Mouse (Mus musculus) embryo, embryonic 10.5 days (tissue): ENCODE data around the gene Krtap5-4.
"Not testable (repeated sequence)": the region's sequence is repeated elsewhere in the genome, so short reads cannot be mapped to it uniquely, and the experiment has no call there.

ENCODE experiments used
- DNase-seq: peaks from one replicate; pipeline ENCODE4 v3.0.0-alpha.2; 2015; ENCODE audit warnings: low spot score

Gene Krtap5-4

GRCm38 (mm10) chr7:142303249-142303648, at the start of gene Krtap5-4:
Gene Krtap5-4 (plus strand): TSS chr7:142303549.
- no peak for DNase-seq

GRCm38 (mm10) chr7:142255517-142255916, 47.8 kb upstream of the Krtap5-4 start:
- DNase-seq, result peak; percentile 68

DNA sequence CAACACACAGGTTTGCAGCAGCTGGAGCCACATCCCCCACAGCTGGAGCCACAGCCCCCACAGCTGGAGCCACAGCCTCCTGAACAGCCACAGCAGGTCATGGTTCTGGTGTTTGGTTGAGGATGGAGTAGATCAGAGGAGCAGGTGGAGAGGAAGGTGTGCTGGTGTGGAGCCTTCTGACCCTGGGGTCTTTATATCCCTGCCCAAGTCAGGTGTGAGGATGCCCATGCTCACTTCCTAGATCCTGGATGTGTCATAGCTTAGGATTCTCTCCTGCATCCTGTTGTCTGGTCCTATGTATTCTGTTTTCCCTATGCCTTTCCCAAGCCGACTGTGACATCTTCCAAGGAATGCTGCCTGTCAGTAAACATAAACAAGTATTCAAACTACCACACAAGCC, 45.1 kb upstream of the Krtap5-4 start, which contains the start of gene Gm2431:
Gene Gm2431, minus strand, starts transcription at position 101 of the 400 bp plus-strand sequence.
- DNase-seq, result not testable (repeated sequence)

- not testable (repeated sequence) for DNase-seq
Observed at GRCm38 (mm10) chr7:142274263-142274662, 29.1 kb upstream of the Krtap5-4 start, which contains the start of gene Gm4559. Gene Gm4559 (minus strand): TSS chr7:142274363.

DNA sequence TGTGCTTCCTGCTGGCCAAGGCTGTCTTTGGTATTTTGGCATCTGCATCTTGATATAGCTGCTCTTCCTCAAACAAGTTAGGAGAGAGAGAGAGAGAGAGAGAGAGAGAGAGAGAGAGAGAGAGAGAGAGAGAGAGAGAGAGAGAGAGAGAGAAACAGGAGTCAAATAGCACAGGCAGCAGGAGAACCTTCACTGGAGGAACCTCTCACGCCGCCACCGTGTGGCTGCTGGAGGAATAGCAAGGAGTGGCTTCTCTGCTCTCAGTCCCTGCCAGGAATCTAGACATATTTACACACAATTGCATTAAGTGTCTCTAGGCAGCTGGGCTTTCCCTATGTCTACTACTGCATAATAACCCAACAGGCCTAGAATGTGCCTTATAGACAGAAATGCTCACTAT, 25.2 kb upstream of the Krtap5-4 start:
- DNase-seq, result peak; percentile 83

DNA sequence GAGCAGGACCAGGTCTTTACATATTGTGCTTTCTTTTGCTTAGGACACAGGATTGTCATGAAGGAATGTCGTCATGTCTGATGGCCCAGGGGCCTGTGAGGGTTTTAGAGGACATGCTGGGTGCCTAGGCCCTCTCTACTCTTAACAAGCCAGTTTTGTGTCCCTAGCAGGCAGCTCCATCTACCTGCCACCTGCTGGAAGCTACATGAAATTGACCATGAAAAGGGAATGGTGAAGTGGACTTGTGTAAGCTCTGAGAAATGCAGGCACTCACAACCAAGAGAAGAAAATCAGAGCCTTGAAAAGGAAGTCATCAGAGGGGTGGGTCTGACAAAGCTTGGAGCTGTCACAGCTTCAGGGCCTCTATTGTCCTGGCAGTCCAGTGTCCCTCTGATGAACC, 24.1 kb upstream of the Krtap5-4 start:
- DNase-seq, result not testable (repeated sequence)

GRCm38 (mm10) chr7:142282847-142283246, 20.5 kb upstream of the Krtap5-4 start:
- peak; percentile 28 for DNase-seq

GRCm38 (mm10) chr7:142284023-142284591, 19.2 kb upstream of the Krtap5-4 start:
- peak; percentile 83 for DNase-seq

- DNase-seq, result peak; percentile 99
Observed at GRCm38 (mm10) chr7:142284615-142285080, 18.7 kb upstream of the Krtap5-4 start.

DNA sequence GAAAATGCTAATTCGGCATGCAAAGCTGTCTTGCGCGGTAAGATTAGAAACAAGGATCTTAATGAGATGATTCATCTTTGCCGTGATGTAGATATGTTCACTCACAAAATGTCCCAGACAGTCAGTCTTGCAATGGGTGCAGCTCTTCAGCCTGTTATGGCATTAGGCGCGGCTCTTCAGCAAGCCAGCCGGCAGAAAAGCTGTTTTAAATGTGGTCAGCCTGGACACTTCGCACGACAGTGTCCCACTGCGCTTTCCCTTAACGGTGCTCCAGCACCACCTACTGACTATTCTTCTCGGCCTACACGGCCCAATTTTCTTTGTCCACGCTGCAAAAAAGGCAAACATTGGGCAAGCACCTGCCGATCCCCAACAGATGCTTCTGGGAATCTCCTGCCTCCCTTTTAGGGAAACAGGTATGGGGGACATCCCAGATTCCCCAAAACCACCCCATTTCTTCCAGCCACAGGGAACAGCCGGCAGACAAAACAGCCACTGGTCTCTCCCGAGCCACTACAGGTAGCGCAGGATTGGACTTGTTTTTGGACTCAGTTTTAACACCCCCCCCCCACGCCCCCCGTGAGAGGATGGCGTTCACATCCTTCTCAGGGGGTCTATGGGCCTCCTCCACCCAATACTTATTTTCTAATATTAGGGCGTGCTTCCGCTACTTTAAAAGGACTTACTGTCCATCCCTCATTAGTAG, 18.1 kb upstream of the Krtap5-4 start:
- peak; percentile 75 for DNase-seq

DNA sequence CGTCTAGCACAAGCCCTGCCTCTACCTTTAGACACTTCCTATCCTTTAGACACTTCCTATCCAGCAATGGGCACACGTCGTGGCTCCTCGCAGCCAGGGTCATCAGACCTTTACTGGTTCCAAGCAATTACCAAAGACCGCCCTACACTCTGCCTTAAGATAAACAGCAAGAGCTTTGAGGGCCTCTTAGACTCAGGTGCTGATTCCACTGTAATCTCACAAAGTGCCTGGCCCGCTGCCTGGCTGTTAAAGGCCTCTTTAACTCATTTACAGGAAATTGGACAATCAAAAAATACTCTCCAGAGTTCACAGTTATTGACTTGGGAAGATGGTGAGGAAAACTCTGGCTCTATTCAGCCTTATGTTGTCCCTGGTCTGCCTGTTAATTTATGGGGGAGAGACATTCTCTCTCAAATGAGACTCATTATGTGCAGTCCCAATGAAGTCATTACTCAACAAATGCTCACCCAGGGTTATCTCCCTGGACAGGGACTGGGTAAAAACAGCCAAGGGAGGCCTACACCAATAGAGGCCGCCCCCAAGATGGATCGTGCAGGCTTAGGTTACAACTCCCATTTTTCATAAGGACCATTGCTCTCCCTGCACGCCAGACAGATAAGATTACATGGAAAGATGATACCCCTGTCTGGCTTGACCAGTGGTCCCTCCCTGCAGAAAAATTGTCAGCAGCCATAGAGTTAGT, 17.3 kb upstream of the Krtap5-4 start:
- peak; percentile 39 for DNase-seq

DNA sequence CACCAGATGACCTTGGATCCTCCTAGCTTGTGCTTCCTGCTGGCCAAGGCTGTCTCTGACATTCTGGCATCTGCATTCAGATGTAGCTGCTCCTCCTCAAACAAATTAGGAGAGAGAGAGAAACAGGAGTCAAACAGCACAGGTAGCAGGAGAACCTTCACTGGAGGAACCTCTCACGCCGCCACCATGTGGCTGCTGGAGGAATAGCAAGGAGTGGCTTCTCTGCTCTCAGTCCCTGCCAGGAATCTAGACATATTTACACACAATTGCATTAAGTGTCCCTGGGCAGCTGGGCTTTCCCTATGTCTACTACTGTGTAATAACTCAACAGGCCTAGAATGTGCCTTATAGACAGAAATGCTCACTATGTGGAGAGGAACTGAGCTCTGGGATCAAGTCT, 9.5 kb upstream of the Krtap5-4 start:
- DNase-seq, result peak; percentile 61

DNA sequence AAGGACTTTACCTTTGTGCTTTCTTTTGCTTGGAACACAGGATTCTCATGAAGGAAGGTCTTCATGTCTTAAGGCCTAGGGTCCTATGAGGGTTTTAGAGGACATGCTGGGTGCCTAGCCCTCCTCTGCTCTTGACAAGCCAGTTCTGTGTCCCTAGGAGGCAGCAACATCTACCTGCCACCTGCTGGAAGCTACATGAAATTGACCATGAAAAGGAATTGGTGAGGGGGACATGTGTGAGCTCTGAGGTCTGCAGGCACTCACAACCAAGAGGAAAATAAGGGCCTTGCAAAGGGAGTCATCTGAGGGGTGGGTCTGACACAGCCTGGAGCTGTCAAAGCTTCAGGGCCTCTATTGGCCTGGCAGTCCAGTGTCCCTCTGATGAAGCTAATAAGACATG, 7.9 kb upstream of the Krtap5-4 start:
- no peak for DNase-seq

DNA sequence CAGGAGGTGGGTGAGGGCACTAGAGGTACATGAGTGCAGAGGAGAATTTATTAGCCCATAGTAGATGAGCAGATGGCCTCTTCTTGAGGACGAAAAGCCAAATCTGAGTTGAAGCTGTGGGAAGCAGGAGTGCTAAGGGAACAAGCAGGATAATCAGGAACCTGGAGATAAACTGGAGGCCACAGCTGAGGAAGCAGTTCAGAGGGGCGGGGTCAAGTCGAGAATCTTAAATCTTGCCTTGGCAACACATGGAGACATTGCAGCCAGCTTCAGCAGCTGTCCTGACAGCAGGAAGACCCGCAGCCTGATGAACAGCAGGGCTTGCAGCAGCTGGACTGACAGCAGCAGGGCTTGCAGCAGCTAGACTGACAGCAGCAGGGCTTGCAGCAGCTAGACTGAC, 7.2 kb upstream of the Krtap5-4 start:
- DNase-seq, result not testable (repeated sequence)

DNA sequence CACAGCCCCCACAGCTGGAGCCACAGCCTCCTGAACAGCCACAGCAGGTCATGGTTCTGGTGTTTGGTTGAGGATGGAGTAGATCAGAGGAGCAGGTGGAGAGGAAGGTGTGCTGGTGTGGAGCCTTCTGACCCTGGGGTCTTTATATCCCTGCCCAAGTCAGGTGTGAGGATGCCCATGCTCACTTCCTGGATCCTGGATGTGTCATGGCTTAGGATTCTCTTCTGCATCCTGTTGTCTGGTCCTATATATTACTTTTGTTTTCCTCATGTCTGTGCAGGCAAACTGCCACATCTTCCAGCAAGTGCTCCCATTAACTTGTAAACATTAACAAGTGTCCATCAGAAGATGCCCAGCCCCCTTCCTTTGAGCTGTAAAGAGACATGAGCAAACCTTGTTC, 6.3 kb upstream of the Krtap5-4 start, which contains the start of gene Krtap5-1:
Gene Krtap5-1, minus strand, starts transcription at position 101 of the 400 bp plus-strand sequence.
- not testable (repeated sequence) for DNase-seq

GRCm38 (mm10) chr7:142303929-142304328, 580 bp downstream of the Krtap5-4 start:
- DNase-seq, result not testable (repeated sequence)

DNA sequence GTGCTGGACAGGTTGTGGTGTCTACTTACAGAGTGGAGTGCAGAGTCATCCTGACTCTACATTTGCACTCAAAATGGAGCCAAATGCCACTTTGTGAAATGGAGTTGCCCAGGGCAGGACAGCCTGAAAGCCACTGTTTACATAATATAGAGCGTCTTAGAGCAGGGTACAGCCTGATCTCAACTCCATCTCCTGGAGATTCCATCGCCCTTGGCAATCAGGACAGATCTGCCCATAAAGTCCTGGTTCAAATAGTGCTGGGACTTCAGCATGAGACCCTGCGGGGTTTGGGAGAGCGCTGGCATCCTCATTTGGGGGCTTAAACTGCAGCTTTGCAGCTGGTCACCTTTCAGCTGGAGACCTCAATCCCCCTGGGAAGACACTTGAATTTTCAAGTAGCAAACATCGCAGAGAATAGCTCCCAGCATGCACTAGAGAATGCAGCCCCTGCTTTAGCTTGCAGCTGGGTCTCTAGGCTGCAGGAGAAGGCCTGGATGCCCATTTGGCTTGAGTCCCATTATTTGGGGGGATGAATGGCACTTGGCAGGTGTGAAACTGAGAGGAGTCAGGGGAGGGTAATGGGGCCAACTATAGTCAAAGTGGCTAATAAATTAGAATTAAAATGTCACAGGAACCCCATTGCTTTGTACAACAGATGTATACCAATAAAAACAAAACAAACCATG, 11.4 kb downstream of the Krtap5-4 start:
- no peak for DNase-seq

GRCm38 (mm10) chr7:142316558-142316957, 13.2 kb downstream of the Krtap5-4 start:
- DNase-seq, result peak; percentile 81

GRCm38 (mm10) chr7:142317216-142317615, 13.9 kb downstream of the Krtap5-4 start:
- peak; percentile 46 for DNase-seq

DNA sequence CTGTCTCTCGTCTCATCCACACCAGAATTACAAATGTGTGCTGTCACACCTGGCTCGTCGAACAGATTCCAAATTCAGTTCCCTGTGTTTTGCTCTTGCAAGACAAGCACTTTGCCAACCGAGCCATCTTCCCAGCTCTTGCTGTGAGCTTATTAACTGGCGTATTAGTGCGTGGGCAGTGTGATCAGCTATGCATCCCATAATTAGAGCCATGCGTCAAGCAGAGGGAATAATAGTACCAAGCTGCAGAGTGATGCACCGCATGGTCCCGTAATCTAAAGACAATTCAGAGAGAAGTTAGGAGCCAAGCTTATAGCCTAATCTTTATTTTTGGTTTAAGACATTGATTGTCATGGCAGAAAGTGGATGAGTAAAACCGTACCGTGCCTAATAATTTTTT, 15.8 kb downstream of the Krtap5-4 start:
- no peak for DNase-seq

DNA sequence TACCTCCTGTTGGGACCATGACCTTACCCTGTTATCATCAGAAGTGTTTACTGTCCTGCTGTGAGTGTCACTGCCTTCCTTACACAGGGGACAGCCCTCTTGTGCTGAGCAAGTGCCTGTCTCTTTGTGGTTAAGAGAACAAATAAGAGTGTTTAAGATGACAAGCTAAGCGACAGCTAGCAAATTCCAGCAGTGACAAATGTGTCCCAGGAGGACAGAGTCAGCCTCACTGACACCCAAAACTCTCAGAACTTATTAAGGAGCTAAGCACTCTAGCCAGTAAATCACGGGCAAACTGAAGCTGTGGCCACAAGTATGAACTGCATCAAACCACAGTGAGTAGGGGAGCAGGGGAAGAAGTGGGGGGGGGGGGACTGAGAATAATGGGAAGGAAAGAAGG, 17.6 kb downstream of the Krtap5-4 start:
- DNase-seq, result no peak
